Mouse (Mus musculus): Measurements from ENCODE around the gene Fam178b. TPM values are rescaled to one million over a fixed set of nuclear protein-coding genes. Genes with fewer than 3 reads are reported as not detected.

Gene Fam178b
- polyA plus RNA-seq, 1 experiment, result 9.8 TPM

DNA sequence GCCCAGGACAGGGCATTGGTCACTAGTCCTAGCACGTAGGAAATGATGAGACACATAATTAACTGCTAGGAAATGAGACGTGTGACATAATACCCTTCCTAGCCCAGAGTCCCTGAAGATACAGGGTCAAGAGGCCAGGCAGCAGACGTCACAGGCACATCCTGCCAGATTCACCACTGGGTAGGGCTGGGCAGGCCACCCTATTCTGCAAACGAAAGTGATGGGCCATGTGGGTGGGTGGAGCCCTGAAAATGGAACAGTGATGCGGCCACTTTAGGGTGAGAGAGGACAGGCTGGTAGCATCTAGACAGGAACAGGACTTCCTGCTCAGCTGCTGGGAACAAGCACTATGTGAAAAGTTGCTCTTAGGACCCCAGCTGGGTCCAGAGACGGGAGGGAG lies 111.4 kb downstream of the Fam178b start:
- Histone ChIP-seq H3K27me3 (ENCODE audit: control insufficient read depth, insufficient read depth, low read length, poor library complexity, severe bottlenecking) (no peaks in the 10 kb centered on the region), H3K4me3 (ENCODE audit: low read depth, low read length) (no peak overlapping the region), H3K9me3 (replicated peaks; ENCODE audit: control insufficient read depth, insufficient read depth, low read length, poor library complexity, severe bottlenecking) (no peaks in the 10 kb centered on the region), H3K27ac (ENCODE audit: insufficient read depth, low read length) (no peak overlapping the region), H3K36me3 (ENCODE audit: control insufficient read depth, insufficient read depth, low read length, poor library complexity, severe bottlenecking) (no peaks in the 10 kb centered on the region), H3K9ac (ENCODE audit: low read depth, poor library complexity, severe bottlenecking) (no peak overlapping the region), H3K4me1 (ENCODE audit: control insufficient read depth, insufficient read depth, low read length) (peaks cover 6% of the 10 kb centered on the region)
- no peak for TF ChIP-seq POLR2A (IDR thresholded peaks at IDR 0.05; ENCODE audit: insufficient read depth, low read length)
- TF ChIP-seq EP300 (IDR thresholded peaks at IDR 0.05; ENCODE audit: insufficient read depth, low read depth, low read length), result no peak
- no peak for TF ChIP-seq CTCF (IDR thresholded peaks at IDR 0.05; ENCODE audit: low read depth, low read length)

DNA sequence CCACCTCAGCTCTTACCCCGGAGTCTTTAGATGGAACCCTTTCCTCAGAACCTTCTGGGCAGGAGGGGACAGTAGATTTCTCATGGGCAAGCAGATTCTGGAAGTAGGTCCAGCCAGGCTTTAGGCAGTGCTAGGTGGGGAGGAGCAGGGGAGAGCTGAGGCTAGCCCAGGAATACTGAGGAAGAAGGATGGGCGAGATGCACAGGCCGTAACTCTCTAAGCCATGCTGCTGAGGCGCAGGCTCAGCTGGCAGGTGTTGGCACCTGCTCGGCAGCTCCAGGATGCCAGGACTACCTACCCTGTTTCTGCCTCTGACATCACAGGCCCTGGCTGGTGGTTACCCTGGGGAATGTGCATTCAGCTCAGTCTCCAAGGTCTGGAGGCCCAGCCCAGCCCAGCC lies 112.7 kb downstream of the Fam178b start:
- no peaks in the 10 kb centered on the region for H3K27me3 ChIP-seq (ENCODE audit: control insufficient read depth, insufficient read depth, low read length, poor library complexity, severe bottlenecking)
- no peak overlapping the region for H3K4me3 ChIP-seq (ENCODE audit: low read depth, low read length)
- no peaks in the 10 kb centered on the region for H3K9me3 ChIP-seq (replicated peaks; ENCODE audit: control insufficient read depth, insufficient read depth, low read length, poor library complexity, severe bottlenecking)
- TF ChIP-seq EP300 (IDR thresholded peaks at IDR 0.05; ENCODE audit: insufficient read depth, low read depth, low read length), result no peak
- no peak for TF ChIP-seq CTCF (IDR thresholded peaks at IDR 0.05; ENCODE audit: low read depth, low read length)
- no peak for TF ChIP-seq POLR2A (IDR thresholded peaks at IDR 0.05; ENCODE audit: insufficient read depth, low read length)
- H3K4me1 ChIP-seq (ENCODE audit: control insufficient read depth, insufficient read depth, low read length), result peaks cover 6% of the 10 kb centered on the region
- H3K9ac ChIP-seq (ENCODE audit: low read depth, poor library complexity, severe bottlenecking), result no peak overlapping the region
- H3K27ac ChIP-seq (ENCODE audit: insufficient read depth, low read length), result no peak overlapping the region
- no peaks in the 10 kb centered on the region for H3K36me3 ChIP-seq (ENCODE audit: control insufficient read depth, insufficient read depth, low read length, poor library complexity, severe bottlenecking)

DNA sequence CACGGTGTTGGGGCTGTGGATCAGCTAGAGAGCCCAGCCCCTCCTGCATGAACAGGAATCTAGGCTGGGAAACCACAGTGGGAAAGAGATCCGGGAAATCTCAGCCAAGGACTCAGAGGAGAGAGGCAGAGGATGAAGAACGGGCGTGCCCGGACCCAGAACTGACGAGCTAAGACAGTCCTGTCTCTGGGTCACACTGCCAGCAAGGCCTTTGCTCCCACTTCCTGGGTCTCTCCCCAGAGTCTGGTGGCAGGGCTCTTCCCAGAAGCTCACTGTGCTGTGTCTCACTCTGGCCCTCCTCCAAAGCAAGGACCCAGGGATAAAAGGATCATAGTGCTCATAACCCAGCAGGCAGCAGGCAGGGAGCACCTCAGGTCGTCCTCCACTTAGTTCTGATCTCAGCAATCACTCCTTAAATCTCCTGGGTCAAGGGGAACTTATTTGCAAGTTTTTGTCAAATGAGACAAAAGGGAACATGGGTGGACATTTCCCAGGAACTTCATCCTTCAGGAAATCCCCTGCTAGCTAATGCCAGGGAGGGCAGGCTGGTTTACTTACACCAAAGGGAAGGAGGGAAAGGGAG lies 113.2 kb downstream of the Fam178b start:
- Histone ChIP-seq H3K4me3 (ENCODE audit: low read depth, low read length) (no peak overlapping the region), H3K27me3 (ENCODE audit: control insufficient read depth, insufficient read depth, low read length, poor library complexity, severe bottlenecking) (no peaks in the 10 kb centered on the region), H3K36me3 (ENCODE audit: control insufficient read depth, insufficient read depth, low read length, poor library complexity, severe bottlenecking) (no peaks in the 10 kb centered on the region), H3K9ac (ENCODE audit: low read depth, poor library complexity, severe bottlenecking) (no peak overlapping the region), H3K9me3 (replicated peaks; ENCODE audit: control insufficient read depth, insufficient read depth, low read length, poor library complexity, severe bottlenecking) (no peaks in the 10 kb centered on the region), H3K4me1 (ENCODE audit: control insufficient read depth, insufficient read depth, low read length) (peaks cover 6% of the 10 kb centered on the region), H3K27ac (ENCODE audit: insufficient read depth, low read length) (no peak overlapping the region)
- no peak for TF ChIP-seq CTCF (IDR thresholded peaks at IDR 0.05; ENCODE audit: low read depth, low read length)
- TF ChIP-seq EP300 (IDR thresholded peaks at IDR 0.05; ENCODE audit: insufficient read depth, low read depth, low read length), result no peak
- TF ChIP-seq POLR2A (IDR thresholded peaks at IDR 0.05; ENCODE audit: insufficient read depth, low read length), result no peak

DNA sequence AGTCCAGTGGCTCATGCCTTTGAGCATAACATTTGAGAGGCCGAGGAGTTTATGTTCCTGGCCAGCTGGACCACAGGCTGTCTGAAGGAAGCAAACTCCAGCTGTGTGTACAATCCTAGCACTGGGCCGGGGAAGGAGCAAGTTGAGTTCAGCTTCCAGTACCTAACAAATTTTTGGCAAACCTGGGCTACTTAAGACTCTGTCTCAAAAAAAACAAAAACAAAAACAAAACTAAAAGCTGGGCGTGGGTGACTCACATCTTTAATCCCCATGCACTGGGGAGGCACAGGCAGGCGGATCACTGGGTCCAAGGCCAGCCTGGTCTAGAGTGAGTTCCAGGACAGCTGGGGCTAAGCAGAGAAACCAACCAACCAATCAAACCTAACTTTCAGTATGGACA lies 114.2 kb downstream of the Fam178b start:
- Histone ChIP-seq H3K27ac (ENCODE audit: insufficient read depth, low read length) (no peak overlapping the region), H3K36me3 (ENCODE audit: control insufficient read depth, insufficient read depth, low read length, poor library complexity, severe bottlenecking) (no peaks in the 10 kb centered on the region), H3K4me3 (ENCODE audit: low read depth, low read length) (no peak overlapping the region), H3K9ac (ENCODE audit: low read depth, poor library complexity, severe bottlenecking) (no peak overlapping the region), H3K4me1 (ENCODE audit: control insufficient read depth, insufficient read depth, low read length) (peaks cover 3% of the 10 kb centered on the region), H3K9me3 (replicated peaks; ENCODE audit: control insufficient read depth, insufficient read depth, low read length, poor library complexity, severe bottlenecking) (no peaks in the 10 kb centered on the region), H3K27me3 (ENCODE audit: control insufficient read depth, insufficient read depth, low read length, poor library complexity, severe bottlenecking) (no peaks in the 10 kb centered on the region)
- TF ChIP-seq EP300 (IDR thresholded peaks at IDR 0.05; ENCODE audit: insufficient read depth, low read depth, low read length), result no peak
- no peak for TF ChIP-seq CTCF (IDR thresholded peaks at IDR 0.05; ENCODE audit: low read depth, low read length)
- TF ChIP-seq POLR2A (IDR thresholded peaks at IDR 0.05; ENCODE audit: insufficient read depth, low read length), result no peak

DNA sequence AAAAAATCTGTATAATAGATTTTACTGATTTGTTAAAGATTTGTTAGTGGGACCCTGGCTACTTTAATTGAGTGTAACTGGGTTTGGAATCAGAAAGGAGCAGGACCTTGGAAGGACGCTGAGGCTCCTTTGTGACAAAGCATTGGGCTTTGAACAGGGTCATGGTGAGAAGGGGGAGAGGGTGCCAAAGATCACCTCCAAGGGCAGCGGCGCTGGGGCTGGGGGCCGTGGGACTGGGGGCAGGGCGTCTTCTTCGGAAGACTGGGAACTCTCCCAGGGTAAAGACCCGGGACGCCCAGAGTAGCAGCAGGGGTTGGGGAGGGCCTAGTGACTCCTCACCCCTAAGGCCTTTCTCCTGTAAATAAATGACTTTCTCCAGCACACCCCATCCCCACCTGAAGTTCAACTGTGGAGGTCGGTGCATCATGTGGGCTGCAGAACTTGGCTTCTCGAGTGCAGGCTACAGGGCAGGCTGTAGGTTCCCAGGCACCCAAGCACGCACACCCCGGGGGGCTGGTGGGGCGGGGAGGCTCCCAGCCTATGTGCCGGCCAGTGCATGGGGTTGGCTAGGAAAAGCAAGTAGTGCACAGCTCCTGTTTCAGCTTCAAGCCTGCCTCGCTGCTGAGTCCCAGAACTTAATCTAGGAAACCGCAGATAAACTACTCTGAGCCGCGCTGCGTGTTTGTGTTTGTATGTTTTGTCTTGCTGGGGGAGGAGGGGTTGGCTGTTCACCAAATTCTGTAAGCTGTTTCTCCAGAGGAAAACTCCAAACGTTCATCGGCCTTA lies 115.0 kb downstream of the Fam178b start:
- no peak overlapping the region for H3K27ac ChIP-seq (ENCODE audit: insufficient read depth, low read length)
- no peak for TF ChIP-seq CTCF (IDR thresholded peaks at IDR 0.05; ENCODE audit: low read depth, low read length)
- TF ChIP-seq POLR2A (IDR thresholded peaks at IDR 0.05; ENCODE audit: insufficient read depth, low read length), result no peak
- TF ChIP-seq EP300 (IDR thresholded peaks at IDR 0.05; ENCODE audit: insufficient read depth, low read depth, low read length), result no peak
- H3K4me3 ChIP-seq (ENCODE audit: low read depth, low read length), result no peak overlapping the region
- H3K4me1 ChIP-seq (ENCODE audit: control insufficient read depth, insufficient read depth, low read length), result no peaks in the 10 kb centered on the region
- H3K9me3 ChIP-seq (replicated peaks; ENCODE audit: control insufficient read depth, insufficient read depth, low read length, poor library complexity, severe bottlenecking), result no peaks in the 10 kb centered on the region
- no peaks in the 10 kb centered on the region for H3K36me3 ChIP-seq (ENCODE audit: control insufficient read depth, insufficient read depth, low read length, poor library complexity, severe bottlenecking)
- no peak overlapping the region for H3K9ac ChIP-seq (ENCODE audit: low read depth, poor library complexity, severe bottlenecking)
- H3K27me3 ChIP-seq (ENCODE audit: control insufficient read depth, insufficient read depth, low read length, poor library complexity, severe bottlenecking), result no peaks in the 10 kb centered on the region

DNA sequence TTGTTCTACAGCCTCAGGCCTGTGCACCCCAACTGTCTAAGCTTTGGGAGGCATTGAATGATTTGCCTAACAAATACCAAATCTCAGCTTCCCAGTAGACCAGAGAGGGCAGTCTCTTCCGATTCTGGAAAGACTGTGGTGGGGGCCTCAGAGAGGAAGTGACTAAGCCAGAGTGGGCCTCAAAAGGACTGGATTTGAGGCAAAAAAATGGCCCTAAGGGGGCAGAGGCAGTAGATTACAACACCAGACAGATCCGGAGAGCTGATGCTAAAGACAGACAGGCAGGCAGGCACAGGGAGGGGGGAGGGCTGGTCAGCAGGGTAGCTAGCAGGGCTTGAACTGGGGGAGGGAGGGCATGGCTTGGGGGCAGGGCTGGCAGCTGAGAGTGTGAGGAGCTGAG lies 116.6 kb downstream of the Fam178b start:
- Histone ChIP-seq H3K36me3 (ENCODE audit: control insufficient read depth, insufficient read depth, low read length, poor library complexity, severe bottlenecking) (no peaks in the 10 kb centered on the region), H3K4me3 (ENCODE audit: low read depth, low read length) (no peak overlapping the region), H3K27ac (ENCODE audit: insufficient read depth, low read length) (no peak overlapping the region), H3K4me1 (ENCODE audit: control insufficient read depth, insufficient read depth, low read length) (no peaks in the 10 kb centered on the region), H3K27me3 (ENCODE audit: control insufficient read depth, insufficient read depth, low read length, poor library complexity, severe bottlenecking) (no peaks in the 10 kb centered on the region), H3K9me3 (replicated peaks; ENCODE audit: control insufficient read depth, insufficient read depth, low read length, poor library complexity, severe bottlenecking) (no peaks in the 10 kb centered on the region), H3K9ac (ENCODE audit: low read depth, poor library complexity, severe bottlenecking) (no peak overlapping the region)
- no peak for TF ChIP-seq CTCF (IDR thresholded peaks at IDR 0.05; ENCODE audit: low read depth, low read length)
- TF ChIP-seq POLR2A (IDR thresholded peaks at IDR 0.05; ENCODE audit: insufficient read depth, low read length), result no peak
- TF ChIP-seq EP300 (IDR thresholded peaks at IDR 0.05; ENCODE audit: insufficient read depth, low read depth, low read length), result no peak
